In genomic region chr2:26401023-26401422, GRCm38 (mm10) we compare ENCODE assay signal across 23 mouse cellular contexts.
"Had no signal": no experiment of that assay in that cellular context is flagged by ENCODE, and none has a peak within 500 bp of the region (broad histone marks: within the 10 kb centered on the region; RNA-seq: fewer than 3 reads in every experiment).

No protein-coding gene starts in this region.

- ATAC-seq: forebrain, embryonic 16.5 days; hindbrain, embryonic 16.5 days; inflammation-experienced regulatory T-cells, adult 6 months; intestine, embryonic 15.5 days; intestine, postnatal 0 days had no signal

- H3K9me3 ChIP-seq: heart, embryonic 10.5 days; heart, embryonic 12.5 days; hindbrain, embryonic 10.5 days; hindbrain, embryonic 12.5 days; intestine, embryonic 15.5 days; limb, embryonic 13.5 days had no signal

- DNase-seq: gastrocnemius, postnatal 14 days; heart, adult 18-20 months; heart, postnatal 10 days; heart, postnatal 4 days; kidney, adult 18-20 months; kidney, adult 8-10 months; kidney, postnatal 10 days; kidney, postnatal 25 days; kidney, postnatal 4 days; layer of hippocampus, adult 9-11 months; layer of hippocampus, postnatal 36 days; left cerebral cortex, postnatal 4 days had no signal

- H3K4me3 ChIP-seq: heart, embryonic 10.5 days; heart, embryonic 12.5 days; hindbrain, embryonic 10.5 days; hindbrain, embryonic 12.5 days; intestine, embryonic 15.5 days; limb, embryonic 13.5 days had no signal

- H3K27ac ChIP-seq: heart, embryonic 10.5 days; hindbrain, embryonic 10.5 days; hindbrain, embryonic 12.5 days; hindbrain, embryonic 14.5 days; intestine, embryonic 15.5 days; limb, embryonic 13.5 days had no signal

- H3K4me2 ChIP-seq: heart, embryonic 12.5 days; hindbrain, embryonic 12.5 days; hindbrain, embryonic 14.5 days; intestine, embryonic 15.5 days; limb, embryonic 13.5 days had no signal

- H3K9ac ChIP-seq: heart, embryonic 12.5 days; hindbrain, embryonic 12.5 days; hindbrain, embryonic 14.5 days; intestine, embryonic 15.5 days; limb, embryonic 13.5 days had no signal

- H3K27me3 ChIP-seq: heart, embryonic 12.5 days; hindbrain, embryonic 12.5 days; intestine, embryonic 15.5 days; limb, embryonic 13.5 days had no signal
